In genomic region chr4:40970592-40970841, GRCm38 (mm10) we compare ENCODE assay signal across 9 mouse cellular contexts. TPM values are rescaled to one million over a fixed set of nuclear protein-coding genes. Genes with fewer than 3 reads are reported as not detected.
DNase-seq lines count a peak whose midpoint lies in the region; ATAC-seq and TF ChIP-seq lines count a peak whose summit lies in the region.
"Had no signal": no experiment of that assay in that cellular context is flagged by ENCODE, and none has a peak within 500 bp of the region (broad histone marks: within the 10 kb centered on the region; RNA-seq: fewer than 3 reads in every experiment).

No protein-coding gene starts in this region.

- H3K36me3 ChIP-seq in megakaryocyte, embryonic 14.5 days (replicated peaks; ENCODE audit: low read length), result peaks cover 51% of the 10 kb centered on the region
- peaks cover 26% of the 10 kb centered on the region for H3K36me3 ChIP-seq in limb, embryonic 13.5 days
- H3K36me3 ChIP-seq in small intestine, adult 2 months (ENCODE audit: control insufficient read depth, insufficient read depth, low read length), result peaks cover 10% of the 10 kb centered on the region

- peaks cover 4% of the 10 kb centered on the region for H3K4me1 ChIP-seq in cerebellum, adult 2 months (ENCODE audit: control insufficient read depth, insufficient read depth, low read length)
- H3K4me1 ChIP-seq in megakaryocyte, embryonic 14.5 days, result peaks cover 83% of the 10 kb centered on the region
- peaks cover 25% of the 10 kb centered on the region for H3K4me1 ChIP-seq in limb, embryonic 13.5 days
- H3K4me1 ChIP-seq in small intestine, adult 2 months (ENCODE audit: control insufficient read depth, insufficient read depth, insufficient read length, low read length), result peaks cover 4% of the 10 kb centered on the region

- H3K27ac ChIP-seq in cerebellum, adult 2 months (ENCODE audit: insufficient read depth, low read length), result peak overlapping the region; percentile 92
- H3K27ac ChIP-seq in limb, embryonic 13.5 days, result peak overlapping the region; percentile 93
- peak overlapping the region; percentile 81 for H3K27ac ChIP-seq in small intestine, adult 2 months (ENCODE audit: insufficient read depth, low read depth, low read length)

- TF ChIP-seq CTCF in cerebellum, adult 2 months (IDR thresholded peaks at IDR 0.05; ENCODE audit: borderline replicate concordance, insufficient read depth, low read depth, low read length), result no peak
- TF ChIP-seq CTCF in small intestine, adult 2 months (IDR thresholded peaks at IDR 0.05; ENCODE audit: extremely low read depth, insufficient read length, insufficient replicate concordance, low read depth, low read length), result no peak

- TF ChIP-seq POLR2A in cerebellum, adult 2 months (IDR thresholded peaks at IDR 0.05; ENCODE audit: borderline replicate concordance, insufficient read depth, low read length), result no peak
- TF ChIP-seq POLR2A in small intestine, adult 2 months (IDR thresholded peaks at IDR 0.05; ENCODE audit: low read depth, low read length), result no peak

- ATAC-seq in megakaryocyte, adult 5-6 weeks (ENCODE audit: poor library complexity, severe bottlenecking), result no peak
- ATAC-seq in limb, embryonic 13.5 days (ENCODE audit: low FRiP score, low read depth), result no peak

- peak overlapping the region; percentile 88 for H3K9ac ChIP-seq in limb, embryonic 13.5 days

- H3K27me3 ChIP-seq in cerebellum, adult 2 months (ENCODE audit: control insufficient read depth, insufficient read depth, low read length), result no peaks in the 10 kb centered on the region
- no peaks in the 10 kb centered on the region for H3K27me3 ChIP-seq in megakaryocyte, embryonic 14.5 days (replicated peaks)
- H3K27me3 ChIP-seq in limb, embryonic 13.5 days, result no peaks in the 10 kb centered on the region
- no peaks in the 10 kb centered on the region for H3K27me3 ChIP-seq in small intestine, adult 2 months (ENCODE audit: control insufficient read depth, insufficient read depth, low read length)

- intact Hi-C loops in gastrocnemius, postnatal 36 days (cut with DNase I), result no loop called here

- peak overlapping the region; percentile 76 for H3K4me2 ChIP-seq in limb, embryonic 13.5 days (replicated peaks)

- H3K9me3 ChIP-seq in megakaryocyte, embryonic 14.5 days, result no peaks in the 10 kb centered on the region
- H3K9me3 ChIP-seq in limb, embryonic 13.5 days, result no peaks in the 10 kb centered on the region

- H3K4me3 ChIP-seq in cerebellum, adult 2 months (replicated peaks; ENCODE audit: insufficient read depth, low read depth, low read length), result peak overlapping the region; percentile 97
- peak overlapping the region; percentile 99 for H3K4me3 ChIP-seq in megakaryocyte, embryonic 14.5 days (replicated peaks)
- H3K4me3 ChIP-seq in limb, embryonic 13.5 days, result peak overlapping the region; percentile 97
- peak overlapping the region; percentile 73 for H3K4me3 ChIP-seq in small intestine, adult 2 months (ENCODE audit: low read depth, low read length)

- WGBS in cerebellum, adult 2 months, result 0% methylated on average over 16 of the region's 16 CpGs
- under 1% methylated on average over 16 of the region's 16 CpGs for WGBS in limb, embryonic 13.5 days
- under 1% methylated on average over 16 of the region's 16 CpGs for WGBS in small intestine, adult 2 months

- DNase-seq in cerebellum, adult 2 months, result no peak
- DNase-seq in cerebellum, adult 18-20 months, result no peak
- no peak for DNase-seq in gastrocnemius, postnatal 36 days
- DNase-seq in cerebellum, postnatal 36 days, result no peak

RNA-seq across cellular contexts. Expression of gene Nfx1, which starts 0.2 kb away (rescaled TPM):
- 96.6 and 96.8 TPM in 2 replicates for polyA plus RNA-seq in cerebellum, adult 2 months (2012; rRNA removed)
- 1.2 and 4.1 TPM in 2 replicates for polyA plus RNA-seq in megakaryocyte, embryonic 14.5 days (2012; ENCODE audit: insufficient read depth, low replicate concordance)
- 26.8 and 29.5 TPM in 2 replicates for total RNA-seq in megakaryocyte, adult 5-6 weeks (2015)
- 41.1 and 46.8 TPM in 2 replicates for total RNA-seq in megakaryocyte, adult 5-6 weeks (2017)
- 99.0 and 106 TPM in 2 replicates for polyA plus RNA-seq in limb, embryonic 13.5 days (2015; fragmentation: Nextera tagmentation; extraction: Ambion mirVana)
- polyA plus RNA-seq in small intestine, adult 2 months (2012; rRNA removed), result 6.1 and 11.1 TPM in 2 replicates
- 10 to 100 TPM; 17.3 to 21.8 TPM for total RNA-seq in gastrocnemius, postnatal 36 days (2021)

RNA-seq across cellular contexts. Expression of gene Chmp5, which starts 22.3 kb away (rescaled TPM):
- polyA plus RNA-seq in cerebellum, adult 2 months (2012; rRNA removed), result 118 and 125 TPM in 2 replicates
- polyA plus RNA-seq in megakaryocyte, embryonic 14.5 days (2012; ENCODE audit: insufficient read depth, low replicate concordance), result 6.2 TPM in 1 of 2 replicates, not detected in the other
- total RNA-seq in megakaryocyte, adult 5-6 weeks (2015), result 94.5 and 109 TPM in 2 replicates
- total RNA-seq in megakaryocyte, adult 5-6 weeks (2017), result 150 and 185 TPM in 2 replicates
- polyA plus RNA-seq in limb, embryonic 13.5 days (2015; fragmentation: Nextera tagmentation; extraction: Ambion mirVana), result 111 and 112 TPM in 2 replicates
- polyA plus RNA-seq in small intestine, adult 2 months (2012; rRNA removed), result 2.4 and 5.5 TPM in 2 replicates
- 10 to 100 TPM; 21.2 to 21.6 TPM for total RNA-seq in gastrocnemius, postnatal 36 days (2021)

RNA-seq across cellular contexts. Expression of gene Bag1, which starts 22.4 kb away (rescaled TPM):
- polyA plus RNA-seq in cerebellum, adult 2 months (2012; rRNA removed), result 143 and 159 TPM in 2 replicates
- polyA plus RNA-seq in megakaryocyte, embryonic 14.5 days (2012; ENCODE audit: insufficient read depth, low replicate concordance), result 409 and 1,033 TPM in 2 replicates
- total RNA-seq in megakaryocyte, adult 5-6 weeks (2015), result 98.7 and 125 TPM in 2 replicates
- 276 and 281 TPM in 2 replicates for total RNA-seq in megakaryocyte, adult 5-6 weeks (2017)
- 205 and 213 TPM in 2 replicates for polyA plus RNA-seq in limb, embryonic 13.5 days (2015; fragmentation: Nextera tagmentation; extraction: Ambion mirVana)
- polyA plus RNA-seq in small intestine, adult 2 months (2012; rRNA removed), result 163 and 200 TPM in 2 replicates
- 100 to 1,000 TPM; 185 to 205 TPM for total RNA-seq in gastrocnemius, postnatal 36 days (2021)

RNA-seq across cellular contexts. Expression of gene Spink4, which starts 50.7 kb away (rescaled TPM):
- 0.57 TPM in 1 of 2 replicates, not detected in the other for polyA plus RNA-seq in cerebellum, adult 2 months (2012; rRNA removed)
- polyA plus RNA-seq in megakaryocyte, embryonic 14.5 days (2012; ENCODE audit: insufficient read depth, low replicate concordance), result not detected in 2 replicates
- total RNA-seq in megakaryocyte, adult 5-6 weeks (2015), result not detected in 2 replicates
- total RNA-seq in megakaryocyte, adult 5-6 weeks (2017), result not detected in 2 replicates
- not detected in 2 replicates for polyA plus RNA-seq in limb, embryonic 13.5 days (2015; fragmentation: Nextera tagmentation; extraction: Ambion mirVana)
- 3,894 and 7,223 TPM in 2 replicates for polyA plus RNA-seq in small intestine, adult 2 months (2012; rRNA removed)
- total RNA-seq in gastrocnemius, postnatal 36 days (2021), result not detected
- total RNA-seq: megakaryocyte progenitor cell, adult 5-6 weeks had no signal

Comparison
In these comparisons a context has a peak if more than half of its experiments do, and no peak if none do; other contexts are left out.
1. RNA of gene Chmp5, which starts 22.3 kb away (polyA plus RNA-seq): 118 to 125 TPM in cerebellum, adult 2 months and 111 to 112 TPM in limb, embryonic 13.5 days; 6.2 TPM in megakaryocyte, embryonic 14.5 days and 2.4 to 5.5 TPM in small intestine, adult 2 months; every median in the first group is over 10 times any median in the second.
2. Peak in every context shown above with its lines, with median percentiles within 50 percentile points of each other: H3K27ac ChIP-seq and H3K4me3 ChIP-seq.